Comparison of ENCODE assay signal across 34 mouse cellular contexts in genomic region chr3:107171964-107172363, GRCm38 (mm10). TPM values are rescaled to one million over a fixed set of nuclear protein-coding genes. Genes with fewer than 3 reads are reported as not detected.
DNase-seq lines count a peak whose midpoint lies in the region.
"Had no signal": no experiment of that assay in that cellular context is flagged by ENCODE, and none has a peak within 500 bp of the region (broad histone marks: within the 10 kb centered on the region; RNA-seq: fewer than 3 reads in every experiment).

No protein-coding gene starts in this region.

- intact Hi-C loops in gastrocnemius, postnatal 36 days (cut with DNase I): no loop called here

- peak; percentile 7 for DNase-seq in adrenal gland, postnatal 25 days
- no peak for DNase-seq in adrenal gland, adult 2 months
- peak; percentile 18 for DNase-seq in retina, embryonic 14.5 days (ENCODE audit: low spot score)
- no peak for DNase-seq in retina, postnatal 1 day
- DNase-seq in embryo, embryonic 10.5 days (ENCODE audit: low spot score): peak; percentile 43
- no peak for DNase-seq in gastrocnemius, postnatal 36 days
- DNase-seq in layer of hippocampus, postnatal 25 days (ENCODE audit: extremely low spot score in 1 of 2, low spot score in 1 of 2): no peak
- DNase-seq: B cell, adult 2 months; gastrocnemius, postnatal 14 days; heart, adult 2 months; heart, postnatal 4 days; layer of hippocampus, adult 9-11 months; lung, postnatal 36 days; right cerebral cortex, postnatal 14 days had no signal

RNA-seq across cellular contexts. Expression of gene Kcna10, which starts 10.9 kb away (rescaled TPM):
- not detected in 2 replicates for total RNA-seq in adrenal gland, postnatal 25 days (2021)
- total RNA-seq in adrenal gland, adult 2 months (2021): not detected
- not detected in 2 replicates for polyA plus RNA-seq in adrenal gland, adult 2 months (2012; rRNA removed)
- not detected for total RNA-seq in gastrocnemius, postnatal 36 days (2021)
- total RNA-seq in layer of hippocampus, postnatal 25 days (2021): not detected
- total RNA-seq: common myeloid progenitor, adult 5-6 weeks; heart, adult 2 months; heart, postnatal 4 days; left cerebral cortex, adult 18-20 months; left cerebral cortex, postnatal 14 days; midbrain, postnatal 0 days had no signal
- polyA plus RNA-seq: embryonic facial prominence, embryonic 12.5 days; forebrain, embryonic 14.5 days; heart, adult 2 months; heart, embryonic 12.5 days; heart, postnatal 0 days; hindbrain, embryonic 13.5 days; intestine, postnatal 0 days; kidney, embryonic 15.5 days; limb, embryonic 13.5 days; liver, embryonic 11.5 days; liver, embryonic 16.5 days; lung, embryonic 16.5 days; midbrain, embryonic 12.5 days; midbrain, postnatal 0 days; neural tube, embryonic 13.5 days; small intestine, adult 2 months; stomach, embryonic 14.5 days had no signal

RNA-seq across cellular contexts. Expression of gene Cym, which starts 49.6 kb away (rescaled TPM):
- total RNA-seq in adrenal gland, postnatal 25 days (2021): 0.43 TPM in 1 of 2 replicates, not detected in the other
- total RNA-seq in adrenal gland, adult 2 months (2021): 1 to 10 TPM in 1 of 2 experiments, under 1 TPM in 1; 0.55 to 1.0 TPM
- 0.08 and 0.16 TPM in 2 replicates for polyA plus RNA-seq in adrenal gland, adult 2 months (2012; rRNA removed)
- total RNA-seq in gastrocnemius, postnatal 36 days (2021): not detected
- total RNA-seq in layer of hippocampus, postnatal 25 days (2021): not detected
- total RNA-seq: common myeloid progenitor, adult 5-6 weeks; gastrocnemius, postnatal 14 days; heart, adult 2 months; heart, postnatal 4 days; left cerebral cortex, adult 18-20 months; left cerebral cortex, postnatal 14 days; midbrain, postnatal 0 days had no signal
- polyA plus RNA-seq: forebrain, embryonic 14.5 days; limb, embryonic 13.5 days; midbrain, embryonic 12.5 days; testis, adult 2 months had no signal

RNA-seq across cellular contexts. Expression of gene A630076J17Rik, which starts 58.5 kb away (rescaled TPM):
- not detected in 2 replicates for total RNA-seq in adrenal gland, postnatal 25 days (2021)
- not detected for total RNA-seq in adrenal gland, adult 2 months (2021)
- not detected in 2 replicates for polyA plus RNA-seq in adrenal gland, adult 2 months (2012; rRNA removed)
- total RNA-seq in gastrocnemius, postnatal 36 days (2021): not detected
- not detected for total RNA-seq in layer of hippocampus, postnatal 25 days (2021)
- total RNA-seq: common myeloid progenitor, adult 5-6 weeks; gastrocnemius, postnatal 14 days; heart, adult 2 months; heart, postnatal 4 days; left cerebral cortex, adult 18-20 months; left cerebral cortex, postnatal 14 days; midbrain, postnatal 0 days had no signal
- polyA plus RNA-seq: embryonic facial prominence, embryonic 12.5 days; forebrain, embryonic 14.5 days; heart, embryonic 12.5 days; hindbrain, embryonic 13.5 days; kidney, embryonic 15.5 days; limb, embryonic 13.5 days; liver, embryonic 11.5 days; liver, embryonic 16.5 days; midbrain, embryonic 12.5 days; midbrain, postnatal 0 days; neural tube, embryonic 13.5 days; small intestine, adult 2 months; testis, adult 2 months had no signal

Comparison
In these comparisons a context has a peak if more than half of its experiments do, and no peak if none do; other contexts are left out.
1. DNase-seq: peak in adrenal gland, postnatal 25 days (single experiment), retina, embryonic 14.5 days (single experiment) and embryo, embryonic 10.5 days (single experiment); none in adrenal gland, adult 2 months (single experiment), retina, postnatal 1 day (single experiment), gastrocnemius, postnatal 36 days (0 of 2) and layer of hippocampus, postnatal 25 days (0 of 2).